Mouse (Mus musculus) hindbrain, postnatal 0 days (tissue): ENCODE measurements around the gene Castor1. TPM values are rescaled to one million over a fixed set of nuclear protein-coding genes. Genes with fewer than 3 reads are reported as not detected.
"Not testable (repeated sequence)": the region's sequence is repeated elsewhere in the genome, so short reads cannot be mapped to it uniquely, and the experiment has no call there.

ENCODE experiments used
- ATAC-seq: fragments of 200-750 bp; cut with Nextera tagmentation; 2 replicates; pipeline ENCODE4 v1.8.0; 2017; ENCODE audit warnings: mild to moderate bottlenecking, moderate TSS enrichment, moderate library complexity
- DNase-seq: peaks from one replicate; pipeline ENCODE4 v3.0.0-alpha.2; 2015; ENCODE audit warnings: low spot score
- H3K27ac ChIP-seq: fragments of 300-500 bp; sonication (generic); 2 replicates; pipeline ENCODE4 v1.5.1; 2014; ENCODE audit warnings: mild to moderate bottlenecking
- H3K27me3 ChIP-seq: fragments of 300-500 bp; sonication (generic); 2 replicates; pipeline ENCODE4 v1.6.1; 2014; ENCODE audit warnings: low read length, mixed read lengths; ENCODE audit not compliant: insufficient read depth
- H3K36me3 ChIP-seq: fragments of 300-500 bp; sonication (generic); 2 replicates; pipeline ENCODE4 v1.6.1; 2014; ENCODE audit warnings: low read length, mixed read lengths; ENCODE audit not compliant: insufficient read depth
- H3K4me1 ChIP-seq: fragments of 300-500 bp; sonication (generic); 2 replicates; pipeline ENCODE4 v1.6.1; 2014; ENCODE audit warnings: antibody characterized with exemption, low read length, mixed read lengths; ENCODE audit not compliant: insufficient read depth
- H3K4me2 ChIP-seq: fragments of 300-500 bp; sonication (generic); 2 replicates; pipeline ENCODE4 v1.6.1; 2014; ENCODE audit warnings: low read depth, mild to moderate bottlenecking, low read length, moderate library complexity, mixed read lengths
- H3K4me3 ChIP-seq: fragments of 300-500 bp; sonication (generic); 2 replicates; pipeline ENCODE4 v1.5.1; 2014; ENCODE audit warnings: low read length
- H3K9ac ChIP-seq: fragments of 300-500 bp; sonication (generic); replicated peaks from 2 replicates; pipeline ENCODE4 v1.6.1; 2014; ENCODE audit warnings: mild to moderate bottlenecking, low read length, moderate library complexity, mixed read lengths
- H3K9me3 ChIP-seq: fragments of 300-500 bp; sonication (generic); 2 replicates; pipeline ENCODE4 v1.6.1; 2016; ENCODE audit warnings: low read length, mixed read lengths
- CTCF ChIP-seq: IDR thresholded peaks from 2 replicates; pipeline ENCODE4 v1.5.1; 2016; ENCODE audit warnings: antibody characterized with exemption, control low read depth, low read depth
- WGBS: fragments of 180-500 bp; shearing (Covaris S2); extraction: QIAGEN DNeasy Blood & Tissue Kit; methylation state at CpG from one replicate; pipeline ENCODE4 v1.1.7; 2014; 5-methylcytosine and 5-hydroxymethylcytosine counted together
- polyA plus RNA-seq: library from polyadenylated mRNA; unstranded; fragments of >200 nt; fragmentation: Nextera tagmentation; extraction: Ambion mirVana; gene quantifications from 2 replicates; pipeline ENCODE4 v1.2.1, GENCODE M21; 2015
- total RNA-seq: library from RNA; depleted of rRNA; stranded (reverse); fragments of >200 nt; gene quantifications from 2 replicates; pipeline ENCODE4 v1.2.3, GENCODE M21; 2014; rRNA removed

Gene Castor1
- total RNA-seq = 20.6 and 20.7 TPM in 2 replicates
- polyA plus RNA-seq = 10.6 and 12.4 TPM in 2 replicates

DNA sequence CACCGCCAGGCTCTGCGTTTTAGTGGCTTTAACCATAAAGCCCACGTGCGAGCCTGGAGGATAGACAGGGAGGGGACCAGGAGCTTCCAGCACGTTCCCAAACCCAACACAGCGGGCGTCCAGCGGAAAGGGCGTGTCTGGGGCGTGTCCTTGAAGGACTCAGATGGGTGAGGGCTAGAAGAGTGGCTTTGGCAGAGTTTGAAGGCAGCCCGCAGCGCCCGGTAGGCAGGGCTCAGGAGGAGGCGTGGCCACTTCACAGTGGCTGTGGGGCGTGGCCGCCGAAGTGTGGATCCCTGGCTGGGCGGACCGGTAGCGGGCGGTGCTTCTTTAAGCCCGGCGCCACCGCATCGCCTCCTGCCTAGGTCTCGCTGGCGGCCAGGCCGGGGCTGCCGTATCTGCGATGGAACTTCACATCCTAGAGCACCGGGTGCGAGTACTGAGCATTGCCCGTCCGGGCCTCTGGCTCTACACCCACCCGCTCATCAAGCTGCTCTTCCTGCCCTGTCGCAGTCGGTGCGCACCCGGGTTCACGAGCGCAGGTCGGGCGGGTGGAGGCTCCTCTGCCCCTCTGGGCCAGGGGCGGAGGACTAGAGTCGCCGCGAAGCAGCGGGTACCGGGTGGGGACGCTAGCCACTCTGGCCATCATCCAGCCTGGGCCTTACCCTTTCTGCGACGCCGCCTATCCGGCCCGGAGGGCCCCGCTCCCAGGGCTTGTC is at the start of gene Castor1:
Castor1 (plus strand) TSS at position 312 of the 716 bp plus-strand sequence.
- H3K4me3 ChIP-seq = peak within 1 kb of the TSS; percentile 32
- H3K27ac ChIP-seq = peak within 1 kb of the TSS; percentile 38
- ATAC-seq (peak; percentile 48), DNase-seq (peak; percentile 74)
- WGBS = 1% methylated on average over 53 of the region's 56 CpGs
- H3K4me2 ChIP-seq = peak within 1 kb of the TSS; percentile 66
- H3K27me3 ChIP-seq = no peaks in the 10 kb centered on the region
- H3K9me3 ChIP-seq = no peaks in the 10 kb centered on the region
- H3K9ac ChIP-seq = peak within 1 kb of the TSS; percentile 29; the same call in 1 of the 2 replicates
- H3K36me3 ChIP-seq = peaks cover 25% of the 10 kb centered on the region
- H3K4me1 ChIP-seq = peaks cover 4% of the 10 kb centered on the region; the same call in 1 of the 2 replicates
- TF ChIP-seq CTCF = no peak

DNA sequence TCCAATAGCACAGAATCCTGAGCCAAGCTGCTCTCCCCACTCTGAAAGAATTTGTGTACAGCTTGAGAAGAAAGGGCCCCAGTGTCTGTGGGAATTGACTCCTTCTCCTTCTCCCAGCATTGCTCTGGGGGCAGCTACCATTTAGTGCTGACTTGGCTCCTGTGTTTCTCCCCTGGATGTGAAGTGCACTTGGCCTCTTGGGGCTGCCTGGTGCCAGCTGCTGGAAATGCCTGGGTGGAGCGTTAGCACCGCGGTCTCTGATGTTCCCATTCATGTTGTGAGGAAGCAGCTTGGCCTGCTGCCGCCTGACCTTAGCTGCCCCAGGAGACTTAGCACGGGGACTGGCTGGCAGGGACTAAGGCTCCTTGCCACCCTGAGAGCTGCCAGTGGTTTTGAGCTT is 43.4 kb upstream of the Castor1 start:
- Histone ChIP-seq H3K4me3 (no peak overlapping the region), H3K9me3 (no peaks in the 10 kb centered on the region), H3K4me2 (no peak overlapping the region), H3K9ac (no peak overlapping the region), H3K27me3 (no peaks in the 10 kb centered on the region), H3K27ac (peak overlapping the region; percentile 64; the same call in 1 of the 2 replicates), H3K36me3 (peaks cover 96% of the 10 kb centered on the region), H3K4me1 (no peaks in the 10 kb centered on the region)
- TF ChIP-seq CTCF = no peak
- 53% methylated on average over 5 of the region's 5 CpGs for WGBS
- DNase-seq = peak; percentile 73
- ATAC-seq = peak; percentile 92

DNA sequence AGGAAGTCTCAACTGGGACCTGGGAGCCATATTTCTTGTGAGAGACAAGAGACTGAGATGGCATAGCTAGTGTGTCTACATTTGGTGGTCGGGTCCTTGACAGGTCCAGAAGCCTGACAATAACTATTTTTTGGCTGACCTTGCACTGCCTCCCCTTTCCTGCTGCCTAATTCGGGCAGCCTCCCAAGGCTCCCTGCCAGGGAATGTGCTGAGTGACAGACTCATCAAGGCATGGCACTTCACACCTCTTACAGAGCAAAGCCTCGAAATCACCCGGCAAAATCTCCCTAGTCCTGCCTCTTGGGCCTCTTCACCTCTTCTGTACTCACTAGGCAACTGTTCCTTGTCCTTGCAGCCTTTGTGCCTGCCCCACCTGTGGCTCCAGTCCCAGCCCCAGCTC is 40.3 kb upstream of the Castor1 start:
- Histone ChIP-seq H3K9me3 (no peaks in the 10 kb centered on the region), H3K4me1 (no peaks in the 10 kb centered on the region), H3K4me3 (no peak overlapping the region), H3K27ac (no peak overlapping the region), H3K27me3 (no peaks in the 10 kb centered on the region), H3K4me2 (no peak overlapping the region), H3K36me3 (peaks cover 97% of the 10 kb centered on the region), H3K9ac (no peak overlapping the region)
- DNase-seq (no peak), ATAC-seq (no peak)
- WGBS = 58% methylated on average over 4 of the region's 4 CpGs
- TF ChIP-seq CTCF = no peak

DNA sequence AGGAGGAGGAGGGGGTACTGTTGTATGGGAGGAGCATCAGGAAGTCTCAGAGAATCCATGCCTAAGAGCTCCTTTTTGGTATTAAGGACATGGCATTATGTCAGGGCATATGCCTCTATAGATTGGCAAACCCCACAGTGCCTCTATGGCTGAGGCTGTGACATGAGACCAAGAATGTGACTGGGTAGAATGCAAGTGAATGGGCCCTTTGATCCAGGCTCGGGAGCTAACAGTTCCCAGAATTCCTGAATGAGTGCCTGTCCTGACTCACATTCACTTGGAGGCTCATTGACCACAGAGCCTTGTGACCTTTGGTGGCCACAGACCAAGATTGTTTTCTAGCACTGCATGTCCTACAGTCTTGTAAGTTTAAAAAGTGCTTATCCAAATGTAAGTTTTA is 36.0 kb upstream of the Castor1 start:
- peak overlapping the region; percentile 51 for H3K27ac ChIP-seq
- H3K4me3 ChIP-seq = no peak overlapping the region
- no peak overlapping the region for H3K9ac ChIP-seq
- no peaks in the 10 kb centered on the region for H3K4me1 ChIP-seq
- TF ChIP-seq CTCF = no peak
- ATAC-seq (no peak), DNase-seq (peak; percentile 40)
- H3K9me3 ChIP-seq = no peaks in the 10 kb centered on the region
- no peak overlapping the region for H3K4me2 ChIP-seq
- no peaks in the 10 kb centered on the region for H3K27me3 ChIP-seq
- peaks cover 61% of the 10 kb centered on the region for H3K36me3 ChIP-seq
- WGBS = 21% methylated on average over 1 of the region's 1 CpGs

DNA sequence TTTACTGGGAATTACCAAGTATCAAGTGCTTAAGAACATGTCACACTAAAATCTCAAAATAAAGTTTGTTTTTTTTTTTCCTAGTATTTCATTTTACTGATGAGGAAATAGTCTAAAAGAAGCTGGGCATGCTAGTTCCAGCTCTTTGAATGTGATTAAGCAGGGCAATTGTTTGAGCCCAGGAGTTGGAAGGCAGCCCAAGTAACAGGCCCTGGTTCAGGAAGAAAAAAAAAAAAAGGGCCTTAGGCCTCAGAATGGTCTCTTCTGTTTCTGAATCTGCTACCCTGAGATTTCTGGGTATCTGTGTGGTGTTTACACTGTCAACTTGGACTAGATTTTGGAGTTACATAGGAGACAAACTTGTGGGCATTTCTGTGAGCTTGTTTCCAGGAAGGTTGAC is 34.5 kb upstream of the Castor1 start:
- peaks cover 9% of the 10 kb centered on the region for H3K4me1 ChIP-seq
- ATAC-seq (no peak), DNase-seq (peak; percentile 52)
- peaks cover 47% of the 10 kb centered on the region for H3K36me3 ChIP-seq
- no peak for TF ChIP-seq CTCF
- no peaks in the 10 kb centered on the region for H3K27me3 ChIP-seq
- no peak overlapping the region for H3K4me3 ChIP-seq
- H3K4me2 ChIP-seq = no peak overlapping the region
- no peak overlapping the region for H3K9ac ChIP-seq
- H3K9me3 ChIP-seq = no peaks in the 10 kb centered on the region
- peak overlapping the region; percentile 56; the same call in 1 of the 2 replicates for H3K27ac ChIP-seq

DNA sequence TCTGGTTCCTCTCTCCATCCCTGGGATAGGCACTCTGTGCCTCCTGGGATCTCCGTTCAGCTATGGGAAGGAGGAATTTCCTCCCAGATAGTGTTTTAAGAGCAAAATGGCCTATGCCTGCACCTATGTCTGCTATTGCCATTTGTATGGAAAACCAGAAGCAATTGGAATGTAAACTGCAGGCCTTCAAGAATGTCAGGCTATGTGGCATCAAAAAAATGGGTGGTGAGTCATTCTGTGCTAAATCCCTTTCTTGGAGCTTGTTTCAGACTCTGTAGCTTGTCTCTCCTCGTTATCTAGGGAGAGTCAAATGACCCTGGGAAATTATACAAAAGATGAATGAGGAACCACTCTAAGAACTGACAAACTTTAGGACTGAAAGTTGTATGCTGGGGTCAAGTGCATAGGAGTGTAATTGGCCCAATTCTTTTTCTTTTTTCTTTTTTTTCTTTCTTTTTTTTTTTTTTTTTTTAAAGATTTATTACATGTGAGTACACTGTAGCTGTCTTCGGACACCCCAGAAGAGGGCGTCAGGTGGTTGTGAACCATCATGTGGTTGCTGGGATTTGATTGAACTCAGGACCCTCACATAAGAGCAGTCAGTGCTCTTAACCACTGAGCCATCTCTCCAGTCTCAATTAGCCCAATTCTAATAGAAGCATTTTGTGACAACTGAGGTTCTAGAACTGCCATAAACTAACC is 33.6 kb upstream of the Castor1 start:
- Histone ChIP-seq H3K4me2 (no peak overlapping the region), H3K27me3 (no peaks in the 10 kb centered on the region), H3K27ac (peak overlapping the region; percentile 56; the same call in 1 of the 2 replicates), H3K9me3 (no peaks in the 10 kb centered on the region), H3K4me3 (no peak overlapping the region), H3K9ac (no peak overlapping the region), H3K36me3 (peaks cover 38% of the 10 kb centered on the region), H3K4me1 (peaks cover 9% of the 10 kb centered on the region)
- ATAC-seq = no peak
- DNase-seq = no peak
- no peak for TF ChIP-seq CTCF
- 75% methylated on average over 4 of the region's 4 CpGs for WGBS

DNA sequence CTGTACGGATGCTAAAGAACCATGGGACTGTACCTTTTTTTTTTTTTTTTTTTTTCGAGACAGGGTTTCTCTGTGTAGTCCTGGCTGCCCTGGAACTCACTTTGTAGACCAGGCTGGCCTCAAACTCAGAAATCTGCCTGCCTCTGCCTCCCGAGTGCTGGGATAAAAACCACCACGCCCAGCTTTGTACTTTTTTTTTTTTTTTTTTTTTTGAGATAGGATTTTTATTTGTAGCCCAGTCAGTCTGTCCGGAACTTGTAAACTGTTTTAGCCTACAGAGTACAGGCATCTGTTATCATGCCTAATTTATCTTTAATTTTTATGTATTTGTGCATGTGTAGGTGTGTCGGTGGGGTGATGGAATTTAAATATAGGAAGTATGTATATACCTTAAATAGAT is 32.5 kb upstream of the Castor1 start:
- 87% methylated on average over 6 of the region's 6 CpGs for WGBS
- not testable (repeated sequence) for DNase-seq

More for the DNA sequence above, 32.5 kb upstream of the Castor1 start:
- not testable (repeated sequence) for ATAC-seq, H3K4me3 ChIP-seq, H3K27ac ChIP-seq, H3K9ac ChIP-seq, H3K27me3 ChIP-seq, H3K4me2 ChIP-seq, H3K4me1 ChIP-seq, H3K9me3 ChIP-seq
- peaks cover 27% of the 10 kb centered on the region; the same call in 1 of the 2 replicates for H3K36me3 ChIP-seq
